Mouse (Mus musculus) olfactory bulb, adult 2 months (tissue): ENCODE data around the gene Arl4d. TPM values are rescaled to one million over a fixed set of nuclear protein-coding genes. Genes with fewer than 3 reads are reported as not detected.

Experiments
- H3K27ac ChIP-seq: fragments of 200-500 bp; 2 replicates; pipeline ENCODE4 v1.5.1; 2012; ENCODE audit warnings: low read depth, low read length; ENCODE audit not compliant: insufficient read depth
- H3K4me1 ChIP-seq: fragments of 200-500 bp; 2 replicates; pipeline ENCODE4 v1.6.1; 2012; ENCODE audit warnings: low read length; ENCODE audit not compliant: control insufficient read depth, insufficient read depth
- H3K4me3 ChIP-seq: fragments of 200-500 bp; 2 replicates; pipeline ENCODE4 v1.5.1; 2012; ENCODE audit warnings: mild to moderate bottlenecking, low read depth, low read length, moderate library complexity; ENCODE audit not compliant: insufficient read depth
- CTCF ChIP-seq: fragments of 200-500 bp; IDR thresholded peaks from 2 replicates; pipeline ENCODE4 v1.5.1; 2012; ENCODE audit warnings: low read depth, mild to moderate bottlenecking, low read length, moderate library complexity; ENCODE audit not compliant: insufficient read depth
- POLR2A ChIP-seq: fragments of 200-500 bp; IDR thresholded peaks from 2 replicates; pipeline ENCODE4 v1.6.1; 2012; ENCODE audit warnings: mild to moderate bottlenecking, low read depth, low read length, moderate library complexity; ENCODE audit not compliant: insufficient read depth
- WGBS: fragments of 180-500 bp; shearing (Covaris S2); methylation state at CpG from one replicate; pipeline ENCODE4 v1.1.7; 2018; 5-methylcytosine and 5-hydroxymethylcytosine counted together
- polyA plus RNA-seq: library from polyadenylated mRNA; stranded (reverse); fragments of >200 nt; gene quantifications from 2 replicates; pipeline ENCODE4 v1.2.4, GENCODE M21; 2012; ENCODE audit warnings: low replicate concordance; ENCODE audit not compliant: missing spikeins, insufficient read depth, insufficient read length

Gene Arl4d
- polyA plus RNA-seq, 1 experiment: not detected

DNA sequence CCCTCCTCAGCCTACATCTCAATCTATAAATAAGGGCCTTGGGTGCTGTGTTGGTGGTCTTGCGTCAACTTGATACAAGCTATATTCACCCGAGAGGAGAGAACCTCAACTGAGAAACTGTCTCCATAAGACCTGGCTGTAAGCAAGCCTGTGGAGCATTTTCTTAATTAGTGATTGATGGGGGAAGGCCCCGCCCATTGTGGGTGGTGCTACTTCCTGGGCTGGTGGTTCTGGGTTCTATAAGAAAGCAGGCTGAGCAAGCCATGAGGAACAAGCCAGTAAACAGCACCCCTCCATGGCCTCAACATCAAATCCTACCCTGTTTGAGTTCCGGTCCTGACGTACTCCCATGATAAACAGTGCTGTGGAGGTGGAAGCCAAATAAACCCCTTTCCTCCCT is 8.8 kb downstream of the Arl4d start:
- WGBS: 91% methylated on average over 5 of the region's 5 CpGs
- TF ChIP-seq POLR2A (no peak), CTCF (no peak)
- peaks cover 15% of the 10 kb centered on the region for H3K4me1 ChIP-seq

DNA sequence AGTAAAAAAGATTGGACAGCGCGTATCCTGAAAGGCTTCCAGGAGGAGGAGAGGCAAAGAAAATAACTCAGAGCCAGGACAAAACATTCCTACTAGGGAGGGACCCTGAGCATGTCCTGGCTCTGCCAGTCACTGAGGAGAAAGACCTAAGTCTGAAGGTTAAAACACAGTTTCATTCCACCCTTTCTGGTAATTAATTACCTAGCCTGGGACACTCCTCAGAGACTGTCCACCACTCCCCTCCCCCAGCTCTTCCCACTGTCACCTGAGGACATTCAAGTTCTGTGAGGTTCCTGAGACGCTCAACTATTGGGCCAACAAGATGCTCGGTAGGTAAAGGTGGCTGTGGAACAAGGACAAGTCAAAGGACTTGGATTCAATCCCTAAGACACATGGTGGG is 10.0 kb downstream of the Arl4d start:
- 90% methylated on average over 4 of the region's 4 CpGs for WGBS

More for the DNA sequence above, 8.8 kb downstream of the Arl4d start:
- no peak overlapping the region for H3K27ac ChIP-seq
- H3K4me3 ChIP-seq: no peak overlapping the region

DNA sequence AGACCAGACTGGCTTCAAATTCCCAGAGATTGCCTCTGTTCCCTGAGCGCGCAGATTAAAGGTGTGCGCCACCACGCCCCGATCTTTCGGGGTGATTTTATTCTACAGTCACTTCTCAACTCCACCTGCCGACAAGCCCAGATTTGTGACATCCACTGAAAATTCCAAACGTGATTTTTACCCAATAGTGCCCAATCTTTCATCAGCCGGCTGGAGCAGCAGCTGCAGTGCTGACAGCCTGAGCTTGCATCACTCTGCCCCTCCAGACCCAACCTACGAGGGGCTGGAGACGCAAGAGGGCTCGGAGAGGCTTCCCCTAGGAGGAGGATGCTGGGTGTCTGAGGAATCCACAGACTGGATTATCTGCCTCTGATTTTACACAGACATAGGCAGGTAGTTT is 12.3 kb downstream of the Arl4d start:
- no peak overlapping the region for H3K27ac ChIP-seq
- peaks cover 13% of the 10 kb centered on the region for H3K4me1 ChIP-seq
- WGBS: 77% methylated on average over 12 of the region's 12 CpGs
- TF ChIP-seq POLR2A (no peak), CTCF (no peak)
- no peak overlapping the region for H3K4me3 ChIP-seq

More for the DNA sequence above, 10.0 kb downstream of the Arl4d start:
- TF ChIP-seq POLR2A (no peak), CTCF (no peak)
- Histone ChIP-seq H3K4me1 (peaks cover 6% of the 10 kb centered on the region), H3K4me3 (no peak overlapping the region), H3K27ac (no peak overlapping the region)

DNA sequence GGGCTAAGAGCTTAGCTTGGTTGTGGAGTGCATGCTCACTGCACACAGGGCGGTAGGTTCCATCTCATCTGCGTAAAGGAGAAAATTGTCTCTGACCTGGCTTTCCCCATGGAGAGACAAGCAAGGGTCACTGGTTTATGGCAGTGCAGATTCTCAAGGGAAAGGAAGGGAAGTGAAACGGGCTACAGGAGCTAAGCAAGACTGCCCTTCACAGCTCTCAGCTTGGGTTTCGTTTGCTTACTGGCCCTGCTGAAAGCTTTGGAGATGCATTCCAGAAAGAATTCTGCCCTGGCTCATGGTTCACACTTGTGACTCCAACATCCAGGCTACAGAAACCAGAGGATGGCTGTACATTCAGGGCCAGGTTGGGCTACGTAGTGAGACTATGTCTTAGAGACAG is 13.4 kb downstream of the Arl4d start:
- Histone ChIP-seq H3K27ac (no peak overlapping the region), H3K4me1 (peaks cover 7% of the 10 kb centered on the region; the same call in 1 of the 2 replicates), H3K4me3 (no peak overlapping the region)
- 92% methylated on average over 5 of the region's 5 CpGs for WGBS
- TF ChIP-seq POLR2A (no peak), CTCF (no peak)

DNA sequence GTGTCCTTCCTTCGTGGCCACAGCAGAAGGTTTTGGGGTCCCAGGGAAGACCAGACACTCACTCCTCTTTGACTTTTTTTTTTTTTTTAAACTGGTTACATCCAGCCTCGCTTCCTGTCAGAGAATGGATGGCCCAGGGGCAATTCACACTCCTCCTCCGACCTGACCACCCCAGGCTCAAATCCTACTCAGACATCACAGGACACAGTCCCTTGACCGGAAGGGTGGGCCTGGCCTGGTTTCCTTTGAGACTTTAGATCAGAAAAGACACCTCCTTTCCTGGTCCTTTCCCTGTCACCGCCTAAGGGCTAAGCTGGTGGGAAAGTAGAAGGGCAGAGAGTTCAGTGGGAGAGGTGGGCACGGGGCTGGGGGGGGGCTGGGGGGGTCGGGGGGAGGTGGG is 14.6 kb downstream of the Arl4d start:
- H3K4me3 ChIP-seq: no peak overlapping the region
- no peak overlapping the region for H3K27ac ChIP-seq
- TF ChIP-seq POLR2A (no peak), CTCF (no peak)

DNA sequence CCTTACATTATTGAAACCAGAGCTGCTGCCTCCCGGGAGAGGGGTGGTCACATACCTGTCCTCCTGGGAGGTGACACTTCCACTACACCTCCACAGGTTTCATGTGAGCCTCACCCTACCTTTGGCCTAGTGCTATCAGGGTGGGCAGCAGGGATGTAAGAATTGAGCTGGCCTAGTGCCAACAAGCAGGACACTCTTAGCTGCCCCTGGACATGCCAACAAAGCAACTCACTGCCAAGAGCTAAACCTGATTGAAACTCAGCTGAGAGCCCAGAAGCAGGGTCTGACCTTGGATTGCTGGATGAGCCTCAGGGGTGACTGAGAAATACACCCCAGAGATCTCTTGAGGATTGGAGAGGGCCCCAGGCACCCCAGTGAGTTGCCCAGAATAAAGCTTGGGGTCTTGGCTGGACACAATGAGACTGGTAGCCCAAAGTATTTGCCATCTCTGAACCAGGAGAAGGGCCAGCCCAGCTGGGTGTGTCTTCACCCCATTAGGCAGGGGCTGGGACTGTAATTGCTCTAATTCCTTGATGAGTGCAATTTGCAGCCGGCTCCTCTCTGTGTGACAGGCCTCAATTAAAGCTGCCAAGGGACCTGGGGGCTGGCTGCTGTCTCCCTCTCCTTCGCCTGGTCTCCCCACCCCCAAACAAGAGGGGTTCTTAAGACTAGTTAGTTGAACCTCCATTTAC is 15.4 kb downstream of the Arl4d start:
- no peak overlapping the region for H3K4me3 ChIP-seq
- no peak overlapping the region for H3K27ac ChIP-seq
- H3K4me1 ChIP-seq: peaks cover 7% of the 10 kb centered on the region; the same call in 1 of the 2 replicates
- TF ChIP-seq POLR2A (no peak), CTCF (no peak)
- 44% methylated on average over 3 of the region's 3 CpGs for WGBS

More for the DNA sequence above, 14.6 kb downstream of the Arl4d start:
- H3K4me1 ChIP-seq: peaks cover 7% of the 10 kb centered on the region; the same call in 1 of the 2 replicates
- 65% methylated on average over 6 of the region's 7 CpGs for WGBS

DNA sequence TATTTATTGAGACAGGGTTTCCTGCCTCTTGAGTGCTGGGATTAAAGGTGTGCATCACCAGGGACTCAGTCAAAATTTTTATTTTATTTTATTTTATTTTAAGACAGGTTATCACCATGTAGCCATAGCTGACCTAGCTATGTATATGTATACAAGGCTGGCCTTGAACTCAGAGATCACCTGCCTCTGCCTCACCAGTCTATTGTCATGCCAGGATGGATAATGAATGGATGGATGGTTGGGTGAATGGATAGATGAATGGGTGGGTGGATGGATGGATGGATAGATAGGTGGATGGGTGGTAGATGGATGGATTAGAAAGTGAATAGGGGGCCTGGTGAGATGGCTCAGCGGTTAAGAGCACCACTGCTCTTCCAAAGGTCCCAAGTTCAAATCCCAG is 16.6 kb downstream of the Arl4d start:
- no peak for TF ChIP-seq CTCF
- no peak for TF ChIP-seq POLR2A
- H3K27ac ChIP-seq: no peak overlapping the region
- no peak overlapping the region for H3K4me3 ChIP-seq
- H3K4me1 ChIP-seq: peaks cover 11% of the 10 kb centered on the region
- WGBS: 97% methylated on average over 1 of the region's 1 CpGs

DNA sequence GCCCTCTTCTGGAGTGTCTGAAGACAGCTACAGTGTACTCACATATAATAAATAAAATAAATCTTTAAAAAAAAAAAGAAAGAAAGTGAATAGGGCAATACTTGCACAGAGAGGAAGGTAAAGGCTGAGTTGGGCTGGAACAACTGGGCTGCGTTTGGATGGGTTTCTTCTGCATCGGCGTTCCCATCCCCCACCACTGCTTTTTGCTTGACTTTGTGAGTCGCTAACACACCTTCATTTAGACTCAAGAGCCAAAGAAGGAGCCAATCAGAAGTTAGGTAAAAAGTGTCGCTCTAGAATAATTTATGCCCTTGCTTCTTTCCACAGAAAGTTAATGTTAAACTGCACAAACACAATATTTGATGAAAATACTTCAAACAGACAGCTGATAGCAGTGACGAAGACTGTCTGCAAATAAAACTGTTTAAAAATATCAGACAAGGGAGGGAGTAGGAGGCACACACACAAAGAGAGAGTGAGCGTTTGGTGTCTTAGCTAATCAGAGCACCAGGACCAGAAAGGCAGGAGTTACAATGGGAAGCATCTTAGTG is 17.1 kb downstream of the Arl4d start:
- WGBS: 80% methylated on average over 7 of the region's 7 CpGs
- H3K4me3 ChIP-seq: no peak overlapping the region
- TF ChIP-seq CTCF (no peak), POLR2A (no peak)
- H3K4me1 ChIP-seq: peaks cover 14% of the 10 kb centered on the region
- H3K27ac ChIP-seq: no peak overlapping the region

DNA sequence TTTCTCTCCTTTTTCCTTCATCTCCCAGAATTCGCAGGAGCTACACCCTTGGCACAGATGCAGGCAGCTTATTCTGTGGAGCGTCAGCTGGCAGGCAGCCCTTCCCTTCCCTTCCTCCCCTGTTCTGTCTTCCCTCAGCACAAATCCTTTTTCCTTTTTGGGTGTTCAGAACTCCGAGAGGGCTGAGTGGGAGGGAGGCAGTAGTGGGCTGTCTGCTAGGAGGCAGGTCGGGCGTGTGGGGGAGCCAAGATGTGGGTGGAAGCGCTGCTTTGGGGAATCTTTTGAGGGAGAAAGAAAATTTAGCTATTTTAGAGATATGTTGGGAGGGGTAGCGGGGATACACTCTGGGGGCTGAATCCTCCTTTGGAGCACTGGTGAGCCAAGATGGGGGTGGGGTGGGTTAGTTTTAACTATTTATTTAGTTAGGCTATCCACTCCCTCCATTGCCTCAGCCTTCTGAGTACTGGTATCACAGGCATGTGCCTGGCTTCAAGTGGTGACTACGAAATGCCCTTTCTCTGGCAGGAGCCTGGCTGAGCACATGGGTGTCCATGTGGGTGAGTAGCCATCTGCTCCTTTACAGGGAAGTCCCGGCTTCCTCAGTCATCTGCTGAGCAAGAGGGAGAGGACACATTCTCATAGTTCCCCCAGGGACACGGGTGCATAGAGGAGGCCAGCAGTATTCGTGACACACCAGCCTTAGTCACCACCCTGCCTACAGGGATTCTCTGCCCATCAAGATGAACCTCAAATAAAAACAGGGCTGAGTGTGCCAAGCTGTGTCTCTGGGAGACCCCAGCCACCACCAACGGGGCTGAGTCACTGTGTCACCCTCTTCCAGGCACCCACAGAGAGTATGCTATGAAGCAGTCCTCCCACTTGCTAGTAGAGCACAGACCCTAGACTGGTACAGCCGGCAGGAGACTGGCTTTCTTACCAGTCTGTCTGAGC is 22.3 kb downstream of the Arl4d start:
- 8% methylated on average over 13 of the region's 13 CpGs for WGBS
- TF ChIP-seq POLR2A (no peak), CTCF (no peak)
- Histone ChIP-seq H3K4me1 (peaks cover 27% of the 10 kb centered on the region), H3K4me3 (no peak overlapping the region), H3K27ac (peak overlapping the region; percentile 97)
